Mouse (Mus musculus): Measurements from ENCODE around the gene Kcnk4. TPM values are rescaled to one million over a fixed set of nuclear protein-coding genes. Genes with fewer than 3 reads are reported as not detected.

Kcnk4 gene
- polyA plus RNA-seq, 1 experiment, result 0.17 TPM

GRCm38 (mm10) chr19:6926559-6927255, 7.6 kb downstream of the Kcnk4 start:
- WGBS, result 23% methylated on average over 26 of the region's 26 CpGs
- TF ChIP-seq CTCF (IDR thresholded peaks at IDR 0.05; ENCODE audit: insufficient read depth, low read length) (no peak), POLR2A (IDR thresholded peaks at IDR 0.05; ENCODE audit: borderline replicate concordance, extremely low read depth, low read depth, low read length) (no peak)
- peak; percentile 30 for DNase-seq
- Histone ChIP-seq H3K4me3 (replicated peaks; ENCODE audit: extremely low read depth, low read depth, low read length) (no peak overlapping the region), H3K4me1 (ENCODE audit: control insufficient read depth, insufficient read depth, low read length) (peaks cover 8% of the 10 kb centered on the region)

- WGBS, result 23% methylated on average over 40 of the region's 40 CpGs
- TF ChIP-seq POLR2A (IDR thresholded peaks at IDR 0.05; ENCODE audit: borderline replicate concordance, extremely low read depth, low read depth, low read length) (no peak), CTCF (IDR thresholded peaks at IDR 0.05; ENCODE audit: insufficient read depth, low read length) (no peak)
- DNase-seq, result no peak
- H3K4me3 ChIP-seq (replicated peaks; ENCODE audit: extremely low read depth, low read depth, low read length), result no peak overlapping the region
- peaks cover 8% of the 10 kb centered on the region for H3K4me1 ChIP-seq (ENCODE audit: control insufficient read depth, insufficient read depth, low read length)
Observed at GRCm38 (mm10) chr19:6925611-6926329, 8.5 kb downstream of the Kcnk4 start.

GRCm38 (mm10) chr19:6925307-6925573, 9.1 kb downstream of the Kcnk4 start, which contains the start of gene Catsperz:
Gene Catsperz, minus strand, starts transcription at chr19:6925380.
- H3K4me1 ChIP-seq (ENCODE audit: control insufficient read depth, insufficient read depth, low read length), result peaks cover 10% of the 10 kb centered on the region
- 3% methylated on average over 9 of the region's 9 CpGs for WGBS
- TF ChIP-seq CTCF (IDR thresholded peaks at IDR 0.05; ENCODE audit: insufficient read depth, low read length), result no peak
- TF ChIP-seq POLR2A (IDR thresholded peaks at IDR 0.05; ENCODE audit: borderline replicate concordance, extremely low read depth, low read depth, low read length), result no peak
- H3K4me3 ChIP-seq (replicated peaks; ENCODE audit: extremely low read depth, low read depth, low read length), result peak within 1 kb of the TSS; percentile 39
- peak; percentile 6 for DNase-seq

GRCm38 (mm10) chr19:6924461-6925306, 9.6 kb downstream of the Kcnk4 start:
- DNase-seq, result peak; percentile 87
- peak overlapping the region; percentile 39 for H3K4me3 ChIP-seq (replicated peaks; ENCODE audit: extremely low read depth, low read depth, low read length)
- WGBS, result 3% methylated on average over 39 of the region's 39 CpGs
- peak; percentile 83 for TF ChIP-seq CTCF (IDR thresholded peaks at IDR 0.05; ENCODE audit: insufficient read depth, low read length)
- TF ChIP-seq POLR2A (IDR thresholded peaks at IDR 0.05; ENCODE audit: borderline replicate concordance, extremely low read depth, low read depth, low read length), result no peak
- peaks cover 13% of the 10 kb centered on the region for H3K4me1 ChIP-seq (ENCODE audit: control insufficient read depth, insufficient read depth, low read length)

GRCm38 (mm10) chr19:6922901-6923735, 11.2 kb downstream of the Kcnk4 start:
- DNase-seq, result no peak
- Histone ChIP-seq H3K4me1 (ENCODE audit: control insufficient read depth, insufficient read depth, low read length) (peaks cover 13% of the 10 kb centered on the region), H3K4me3 (replicated peaks; ENCODE audit: extremely low read depth, low read depth, low read length) (no peak overlapping the region)
- no peak for TF ChIP-seq CTCF (IDR thresholded peaks at IDR 0.05; ENCODE audit: insufficient read depth, low read length)
- TF ChIP-seq POLR2A (IDR thresholded peaks at IDR 0.05; ENCODE audit: borderline replicate concordance, extremely low read depth, low read depth, low read length), result no peak
- 71% methylated on average over 6 of the region's 6 CpGs for WGBS

- under 1% methylated on average over 65 of the region's 66 CpGs for WGBS
- H3K4me3 ChIP-seq (replicated peaks; ENCODE audit: extremely low read depth, low read depth, low read length), result peak within 1 kb of the TSS; percentile 76
- peak; percentile 67; the same call in 1 of the 2 replicates for TF ChIP-seq POLR2A (IDR thresholded peaks at IDR 0.05; ENCODE audit: borderline replicate concordance, extremely low read depth, low read depth, low read length)
- TF ChIP-seq CTCF (IDR thresholded peaks at IDR 0.05; ENCODE audit: insufficient read depth, low read length), result no peak
- H3K4me1 ChIP-seq (ENCODE audit: control insufficient read depth, insufficient read depth, low read length), result peaks cover 13% of the 10 kb centered on the region
- peak; percentile 100 for DNase-seq
Observed at GRCm38 (mm10) chr19:6921647-6922567, 12.4 kb downstream of the Kcnk4 start, which contains the start of gene Esrra. Gene Esrra, minus strand, starts transcription at chr19:6921813.

- 2% methylated on average over 33 of the region's 48 CpGs for WGBS
Observed at GRCm38 (mm10) chr19:6920741-6921636, 13.3 kb downstream of the Kcnk4 start.

More at GRCm38 (mm10) chr19:6920741-6921636, 13.3 kb downstream of the Kcnk4 start:
- H3K4me3 ChIP-seq (replicated peaks; ENCODE audit: extremely low read depth, low read depth, low read length), result peak overlapping the region; percentile 76
- DNase-seq, result peak; percentile 54
- TF ChIP-seq POLR2A (IDR thresholded peaks at IDR 0.05; ENCODE audit: borderline replicate concordance, extremely low read depth, low read depth, low read length), result no peak
- H3K4me1 ChIP-seq (ENCODE audit: control insufficient read depth, insufficient read depth, low read length), result peaks cover 13% of the 10 kb centered on the region

Data from lung, adult 2 months (tissue).